Mouse (Mus musculus) brown adipose tissue, adult 24 weeks (tissue): Measurements from ENCODE around the gene H2-T23. TPM values are rescaled to one million over a fixed set of nuclear protein-coding genes. Genes with fewer than 3 reads are reported as not detected.
"Not testable (repeated sequence)": the region's sequence is repeated elsewhere in the genome, so short reads cannot be mapped to it uniquely, and the experiment has no call there.

Experiments
- H3K27ac ChIP-seq: fragments of 200-500 bp; replicated peaks from 2 replicates; pipeline ENCODE4 v1.5.1; 2012; ENCODE audit warnings: low read depth, mild to moderate bottlenecking, low read length
- H3K4me1 ChIP-seq: fragments of 200-500 bp; 2 replicates; pipeline ENCODE4 v1.6.1; 2012; ENCODE audit warnings: low read length, mixed read lengths; ENCODE audit not compliant: control insufficient read depth, insufficient read depth, insufficient read length
- H3K4me3 ChIP-seq: fragments of 200-500 bp; 2 replicates; pipeline ENCODE4 v1.5.1; 2012; ENCODE audit warnings: low read depth, mild to moderate bottlenecking, low read length, moderate library complexity; ENCODE audit not compliant: insufficient read depth
- polyA plus RNA-seq: library from polyadenylated mRNA; stranded (reverse); fragments of >200 nt; gene quantifications from 2 replicates; pipeline ENCODE4 v1.2.4, GENCODE M21; 2012; ENCODE audit not compliant: missing spikeins, insufficient read depth, insufficient read length

The H2-T23 gene
- 16.3 and 22.1 TPM in 2 replicates for polyA plus RNA-seq

- peak within 1 kb of the TSS; percentile 57 for H3K27ac ChIP-seq
- not testable (repeated sequence) for H3K4me1 ChIP-seq
- H3K4me3 ChIP-seq: peak within 1 kb of the TSS; percentile 80
Observed at GRCm38 (mm10) chr17:36032351-36032875, at the start of gene H2-T23. Gene H2-T23 (minus strand): TSS chr17:36032855.

- not testable (repeated sequence) for H3K27ac ChIP-seq, H3K4me3 ChIP-seq
Observed at GRCm38 (mm10) chr17:36081901-36082300, 49.2 kb upstream of the H2-T23 start.

GRCm38 (mm10) chr17:36060829-36061228 is 28.2 kb upstream of the H2-T23 start:
- no peaks in the 10 kb centered on the region for H3K4me1 ChIP-seq
- H3K27ac ChIP-seq: no peak overlapping the region
- H3K4me3 ChIP-seq: no peak overlapping the region

More at GRCm38 (mm10) chr17:36081901-36082300, 49.2 kb upstream of the H2-T23 start:
- not testable (repeated sequence) for H3K4me1 ChIP-seq

GRCm38 (mm10) chr17:36058362-36058761 is 25.7 kb upstream of the H2-T23 start, which contains the start of gene Gm11127:
Gene Gm11127 (minus strand): TSS chr17:36058371.
- H3K4me1 ChIP-seq, H3K27ac ChIP-seq, H3K4me3 ChIP-seq: not testable (repeated sequence)

- H3K4me3 ChIP-seq, H3K27ac ChIP-seq, H3K4me1 ChIP-seq: not testable (repeated sequence)
Observed at GRCm38 (mm10) chr17:36057927-36058326, 25.3 kb upstream of the H2-T23 start.

- H3K4me1 ChIP-seq: peaks cover 4% of the 10 kb centered on the region; the same call in 1 of the 2 replicates
- peak overlapping the region; percentile 89 for H3K27ac ChIP-seq
- peak overlapping the region; percentile 68 for H3K4me3 ChIP-seq
Observed at GRCm38 (mm10) chr17:36043286-36043685, 10.6 kb upstream of the H2-T23 start.

GRCm38 (mm10) chr17:36042610-36043169 is 10.0 kb upstream of the H2-T23 start, which contains the start of the genes H2-T22 and Gm6034:
Gene H2-T22 (minus strand): TSS chr17:36042747.
Gene Gm6034 (plus strand): TSS chr17:36042961.
- Histone ChIP-seq H3K4me3 (peak within 1 kb of the TSS; percentile 68), H3K27ac (peak within 1 kb of the TSS; percentile 89)
- not testable (repeated sequence) for H3K4me1 ChIP-seq

GRCm38 (mm10) chr17:36042055-36042454 is 9.4 kb upstream of the H2-T23 start:
- not testable (repeated sequence) for H3K27ac ChIP-seq, H3K4me1 ChIP-seq
- H3K4me3 ChIP-seq: peak overlapping the region; percentile 60

- not testable (repeated sequence) for H3K27ac ChIP-seq
Observed at GRCm38 (mm10) chr17:36040604-36041003, 7.9 kb upstream of the H2-T23 start.

GRCm38 (mm10) chr17:36036126-36036525 is 3.5 kb upstream of the H2-T23 start:
- not testable (repeated sequence) for H3K27ac ChIP-seq, H3K4me3 ChIP-seq, H3K4me1 ChIP-seq

More at GRCm38 (mm10) chr17:36040604-36041003, 7.9 kb upstream of the H2-T23 start:
- H3K4me3 ChIP-seq, H3K4me1 ChIP-seq: not testable (repeated sequence)

- H3K27ac ChIP-seq, H3K4me3 ChIP-seq, H3K4me1 ChIP-seq: not testable (repeated sequence)
Observed at GRCm38 (mm10) chr17:36035010-36035638, 2.5 kb upstream of the H2-T23 start.

GRCm38 (mm10) chr17:36034524-36034923 is 1.9 kb upstream of the H2-T23 start:
- H3K4me3 ChIP-seq, H3K4me1 ChIP-seq, H3K27ac ChIP-seq: not testable (repeated sequence)

- Histone ChIP-seq H3K27ac (peak overlapping the region; percentile 57), H3K4me3 (peak overlapping the region; percentile 80)
- H3K4me1 ChIP-seq: not testable (repeated sequence)
Observed at GRCm38 (mm10) chr17:36031583-36032331, 898 bp downstream of the H2-T23 start.

- H3K4me1 ChIP-seq: not testable (repeated sequence)
- Histone ChIP-seq H3K4me3 (peak overlapping the region; percentile 80), H3K27ac (0 out of 2 replicates have a peak overlapping the region, but pooled peaks have one; percentile 20)
Observed at GRCm38 (mm10) chr17:36030703-36031582, 1.7 kb downstream of the H2-T23 start.
